Mouse (Mus musculus) embryonic fibroblast, embryonic 13.5 days (primary cell): Measurements from ENCODE around the gene Slc26a5.

Experiments used
- CTCF ChIP-seq: IDR thresholded peaks from 2 replicates; pipeline ENCODE4 v1.5.1; 2011; ENCODE audit warnings: mild to moderate bottlenecking, control low read depth, low read length, moderate library complexity, borderline replicate concordance; ENCODE audit not compliant: insufficient read depth
- POLR2A ChIP-seq: IDR thresholded peaks from 2 replicates; pipeline ENCODE4 v1.6.1; 2011; ENCODE audit warnings: low read depth, mild to moderate bottlenecking, control low read depth, low read length, moderate library complexity

DNA sequence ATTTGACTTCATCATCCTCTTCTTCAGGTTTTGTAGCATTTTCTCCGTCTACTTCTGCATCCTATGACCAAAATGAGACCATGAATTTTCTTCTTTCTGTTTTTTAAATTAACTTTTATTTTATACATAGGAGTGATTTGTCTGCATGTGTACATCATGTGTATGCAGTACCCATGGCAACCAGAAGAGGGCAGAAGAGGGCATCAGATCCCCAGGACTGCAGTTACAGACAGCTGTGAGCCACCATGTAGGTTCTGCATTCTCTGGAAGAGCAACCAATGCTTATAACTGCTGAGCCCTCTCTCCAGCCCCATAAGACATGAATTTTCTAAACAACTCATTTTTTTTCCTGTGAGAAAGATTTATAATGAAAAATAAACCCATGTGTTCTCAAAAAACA lies 51.4 kb downstream of the Slc26a5 start:
- peak; percentile 33; the same call in 1 of the 2 replicates for TF ChIP-seq CTCF
- no peak for TF ChIP-seq POLR2A
